Mouse (Mus musculus) cerebellum, adult 9-11 months (tissue): ENCODE data around the gene Fbxo5.

Experiments
- DNase-seq: peaks from one replicate; pipeline ENCODE4 v3.0.0; 2022

The Fbxo5 gene

DNA sequence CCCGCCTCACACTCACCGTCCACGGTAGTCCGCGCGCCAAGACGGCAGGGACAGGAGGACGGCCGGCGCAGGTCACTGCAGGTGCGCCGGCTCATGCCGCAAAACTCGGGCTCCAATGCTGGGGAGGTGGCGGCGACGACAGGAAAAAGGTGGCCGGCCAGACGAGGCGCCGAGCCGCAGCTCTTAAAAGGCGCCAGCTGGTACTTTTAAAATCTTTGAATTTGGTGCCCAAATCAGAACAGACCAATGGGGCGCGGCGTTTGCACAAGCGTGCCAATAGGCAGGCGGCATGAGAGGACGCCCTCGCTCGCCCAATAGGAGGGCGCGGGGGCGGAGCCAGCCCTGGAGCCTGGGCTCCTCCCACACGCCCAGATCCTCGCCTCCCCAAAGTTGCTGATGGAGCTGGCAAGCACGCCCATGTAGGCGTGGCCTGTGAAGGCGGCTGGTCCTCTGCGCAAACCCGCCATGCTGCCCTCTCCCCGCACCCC is at the start of gene Fbxo5:
TSS of gene Fbxo5 (minus strand) at position 358 of the 488 bp plus-strand sequence.
- peak; percentile 99 for DNase-seq

DNA sequence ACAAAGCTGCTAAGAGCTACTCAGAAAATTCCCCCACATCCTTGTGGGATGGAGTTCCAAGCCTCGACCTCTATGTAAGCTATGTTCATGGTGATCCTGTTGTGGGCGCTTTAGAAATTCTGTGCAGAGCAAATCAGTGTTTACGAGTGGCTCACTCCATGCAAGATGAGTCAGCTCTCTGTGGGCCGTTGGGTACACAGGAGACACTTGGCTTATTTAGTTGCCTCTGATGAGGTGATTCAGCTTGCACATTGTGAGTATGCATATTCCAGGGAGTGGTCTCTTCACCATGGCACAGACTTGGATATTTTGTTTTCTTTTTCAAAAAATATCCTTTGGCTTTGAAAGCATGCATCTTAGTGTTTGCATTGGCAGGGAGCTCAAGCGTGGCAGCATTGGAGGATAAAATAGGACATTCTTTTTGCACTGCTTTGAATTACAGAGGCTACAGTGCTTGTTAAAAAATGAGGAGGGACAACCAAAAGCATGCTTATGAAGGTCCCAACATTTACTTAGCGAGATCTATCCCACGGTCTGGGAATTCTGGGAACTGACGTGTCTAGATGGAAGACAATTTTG is 48.0 kb upstream of the Fbxo5 start:
- no peak for DNase-seq

GRCm38 (mm10) chr10:5846939-5847338 is 41.5 kb upstream of the Fbxo5 start:
- no peak for DNase-seq

GRCm38 (mm10) chr10:5841369-5841768 is 36.0 kb upstream of the Fbxo5 start:
- no peak for DNase-seq

DNA sequence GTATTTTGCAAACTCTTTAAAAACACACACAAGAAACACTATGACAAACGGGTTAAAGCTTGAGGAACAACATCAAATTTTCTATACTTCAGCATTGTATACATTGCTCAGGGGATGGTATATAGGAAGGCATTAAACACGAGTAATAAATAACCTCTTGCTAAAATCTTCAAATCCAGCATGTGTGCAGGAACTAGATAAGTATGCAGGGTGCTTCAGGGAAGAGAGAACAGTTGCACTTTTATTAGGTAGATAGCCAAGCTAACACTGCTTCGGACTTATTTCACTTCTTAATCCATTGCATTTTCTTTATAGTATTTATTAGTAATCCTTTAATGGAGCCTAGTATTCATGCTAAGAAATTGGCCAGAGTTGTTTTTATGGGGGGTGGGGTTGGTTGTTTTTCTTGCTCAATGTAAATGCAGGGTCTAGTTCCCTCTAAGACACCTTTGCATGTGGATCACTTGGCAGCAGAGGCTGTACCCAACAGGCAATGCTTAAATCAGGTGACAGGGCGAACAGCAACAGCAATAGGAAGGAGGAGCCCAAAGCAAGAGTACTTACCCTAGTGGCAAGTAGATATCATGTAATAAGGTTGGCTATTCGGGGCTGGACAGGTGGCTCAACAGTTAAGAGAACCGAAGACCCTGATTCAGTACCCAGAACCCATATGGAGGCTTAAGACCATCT is 21.1 kb upstream of the Fbxo5 start:
- DNase-seq, result no peak

DNA sequence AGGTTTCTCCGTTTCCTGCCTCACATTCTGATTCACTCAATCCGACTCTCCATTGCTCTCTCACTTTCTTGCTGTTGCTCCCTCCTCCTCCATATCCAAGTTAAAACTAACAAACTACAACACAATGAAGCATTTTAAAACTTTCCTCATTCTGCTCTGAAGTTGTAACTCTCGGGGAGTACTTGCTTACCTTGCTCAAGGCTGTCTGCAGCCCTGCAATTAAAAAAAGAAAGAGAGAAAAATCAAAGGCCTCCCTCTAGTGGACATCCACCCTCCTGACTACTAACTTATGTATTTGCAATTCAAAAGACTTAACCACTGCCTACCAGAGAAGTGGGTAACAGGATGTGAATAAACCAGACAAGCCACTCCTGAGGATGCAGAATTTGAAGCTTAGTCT is 19.4 kb upstream of the Fbxo5 start:
- DNase-seq, result peak; percentile 53

DNA sequence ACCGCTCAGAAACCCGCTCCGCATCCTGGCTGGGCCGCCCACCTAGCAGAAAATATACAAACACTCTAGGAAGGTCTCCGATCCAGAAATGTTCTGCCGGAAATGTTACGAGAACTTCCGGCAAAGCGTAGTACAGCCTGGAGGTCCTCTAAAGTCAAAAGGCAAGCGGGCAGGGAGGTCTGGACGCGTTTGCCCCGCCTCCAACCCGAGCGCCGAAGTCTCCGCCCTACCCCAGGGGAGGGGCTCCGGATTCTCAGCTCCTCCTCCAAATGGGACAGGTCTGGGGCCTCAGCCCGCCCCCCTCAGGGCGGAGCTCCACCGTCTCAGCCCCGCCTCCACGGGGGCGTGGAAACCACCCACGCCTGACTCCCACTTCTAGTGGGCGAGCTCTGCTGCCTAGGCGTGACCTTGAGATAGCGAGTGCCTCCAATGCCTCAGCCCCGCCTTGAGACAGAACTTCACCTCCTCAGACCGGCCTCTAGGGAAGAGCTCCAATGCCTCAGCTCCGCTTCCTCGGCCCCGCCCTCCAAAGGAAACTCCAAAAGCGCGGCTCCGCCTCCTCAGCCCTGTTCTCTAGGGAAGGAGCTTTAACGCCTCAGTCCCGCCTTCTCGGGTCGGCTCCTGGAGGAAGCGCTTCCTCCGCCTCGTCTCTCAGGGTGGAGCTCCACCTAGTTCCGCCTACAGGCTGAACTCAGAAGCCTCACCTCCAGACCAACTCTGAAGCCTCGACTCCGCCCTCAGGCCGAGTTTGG is 18.5 kb upstream of the Fbxo5 start, which contains the start of gene Mtrf1l:
TSS of gene Mtrf1l (minus strand) at position 171 of the 752 bp plus-strand sequence.
- DNase-seq, result peak; percentile 97

- peak; percentile 67 for DNase-seq
Measured at GRCm38 (mm10) chr10:5823291-5823739, 17.9 kb upstream of the Fbxo5 start.

GRCm38 (mm10) chr10:5818772-5819171 is 13.4 kb upstream of the Fbxo5 start:
- DNase-seq, result no peak

DNA sequence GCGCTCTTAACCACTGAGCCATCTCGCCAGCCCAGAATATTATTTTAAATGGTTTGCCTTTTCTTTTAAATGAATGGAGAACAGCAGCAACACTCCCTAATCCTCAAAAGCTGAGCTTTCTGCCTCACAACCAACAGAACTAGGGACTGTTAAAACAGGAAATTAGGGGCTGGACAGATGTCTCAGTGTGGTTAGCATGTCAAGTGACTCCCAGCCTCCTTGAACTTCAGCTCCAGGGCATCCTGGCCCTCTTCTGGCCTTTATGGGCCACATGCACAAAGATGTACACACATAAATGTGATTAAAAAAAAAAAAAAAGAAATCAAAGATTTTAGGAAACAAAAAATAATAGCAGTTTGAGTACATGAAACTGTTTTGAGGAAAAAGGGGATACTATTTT is 10.6 kb upstream of the Fbxo5 start:
- no peak for DNase-seq

DNA sequence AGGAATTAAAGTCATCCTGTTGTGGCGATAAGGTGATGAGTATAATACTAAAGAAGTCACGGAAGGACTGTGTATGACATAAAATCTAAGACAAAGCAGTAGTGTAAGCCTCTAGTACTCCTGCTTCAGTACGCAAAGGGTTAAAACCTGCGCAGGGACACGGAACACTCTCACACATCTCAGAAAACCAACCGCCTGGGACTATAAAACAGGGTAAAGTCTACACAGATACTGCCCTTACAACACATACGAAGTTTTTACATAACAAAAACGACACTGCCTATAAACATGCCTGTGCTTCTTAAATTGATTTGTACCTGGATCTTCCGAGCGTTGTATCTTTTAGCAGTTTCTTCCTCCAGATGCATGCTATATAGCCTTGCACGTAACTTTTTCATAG is 8.3 kb upstream of the Fbxo5 start:
- no peak for DNase-seq

GRCm38 (mm10) chr10:5807683-5808082 is 2.3 kb upstream of the Fbxo5 start:
- no peak for DNase-seq

GRCm38 (mm10) chr10:5806996-5807395 is 1.6 kb upstream of the Fbxo5 start:
- no peak for DNase-seq

DNA sequence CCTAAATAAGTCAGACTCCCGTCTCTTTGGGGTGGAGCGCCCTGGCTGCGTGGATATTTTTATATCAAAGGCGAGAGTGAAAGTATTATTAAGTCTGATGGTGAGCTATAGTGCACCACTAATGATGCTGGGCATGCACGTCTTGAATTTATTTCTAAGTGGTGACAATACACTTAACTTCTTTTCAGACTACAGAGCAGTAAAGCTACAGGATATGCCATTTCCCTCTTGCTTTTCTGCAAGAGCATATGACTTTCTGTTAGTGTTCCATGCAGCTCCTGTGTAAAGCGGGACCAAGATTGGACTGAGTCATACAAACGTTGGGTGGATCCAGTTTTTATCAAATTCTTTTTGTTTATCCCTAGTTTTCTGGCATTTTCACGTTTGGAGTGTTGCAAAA is 1.0 kb upstream of the Fbxo5 start:
- peak; percentile 28 for DNase-seq

GRCm38 (mm10) chr10:5805731-5806307 is 419 bp upstream of the Fbxo5 start:
- peak; percentile 98 for DNase-seq

DNA sequence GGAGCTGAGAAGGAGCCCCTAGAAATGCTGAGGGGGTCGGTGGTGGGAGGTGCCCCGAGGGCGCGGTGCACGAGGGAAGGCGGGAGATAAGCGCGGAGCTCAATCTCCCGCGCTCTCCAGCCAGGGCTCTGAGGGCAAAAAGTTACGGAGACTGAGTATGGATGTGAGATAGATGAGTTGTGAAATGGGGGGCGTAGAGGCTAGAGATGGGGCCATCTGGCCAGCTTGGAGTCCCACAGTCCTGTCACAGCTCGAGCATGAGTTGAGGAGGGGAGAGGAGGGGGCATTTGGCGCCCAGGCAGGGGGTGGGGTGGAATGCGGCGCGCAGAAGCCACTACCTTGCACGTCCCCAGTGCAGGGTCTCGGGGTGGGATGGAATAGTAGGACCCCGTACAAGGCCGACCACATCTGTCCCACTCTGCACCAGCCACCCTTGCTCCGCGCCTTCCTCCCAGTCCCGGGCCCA is 676 bp downstream of the Fbxo5 start:
- DNase-seq, result no peak

GRCm38 (mm10) chr10:5803739-5804138 is 1.7 kb downstream of the Fbxo5 start:
- no peak for DNase-seq

DNA sequence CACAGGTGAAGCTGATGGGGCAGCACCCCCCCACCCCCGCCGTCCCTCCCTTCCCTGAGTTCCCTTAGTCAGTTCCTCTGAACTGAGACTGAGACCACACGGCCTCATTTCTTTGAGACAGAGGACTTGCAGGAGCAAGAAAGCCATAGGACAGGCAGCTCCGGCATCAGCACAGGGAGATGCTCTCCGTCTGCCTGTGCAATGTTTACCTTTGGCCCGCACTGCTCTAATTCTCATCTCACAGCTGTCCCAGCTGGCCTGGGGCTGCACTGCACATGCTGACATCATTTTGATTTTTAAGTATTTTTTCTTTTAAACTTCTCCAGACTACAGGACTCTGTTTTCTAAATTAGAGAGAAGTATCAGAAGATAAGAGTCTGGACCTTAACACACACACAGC is 2.5 kb downstream of the Fbxo5 start:
- DNase-seq, result no peak

DNA sequence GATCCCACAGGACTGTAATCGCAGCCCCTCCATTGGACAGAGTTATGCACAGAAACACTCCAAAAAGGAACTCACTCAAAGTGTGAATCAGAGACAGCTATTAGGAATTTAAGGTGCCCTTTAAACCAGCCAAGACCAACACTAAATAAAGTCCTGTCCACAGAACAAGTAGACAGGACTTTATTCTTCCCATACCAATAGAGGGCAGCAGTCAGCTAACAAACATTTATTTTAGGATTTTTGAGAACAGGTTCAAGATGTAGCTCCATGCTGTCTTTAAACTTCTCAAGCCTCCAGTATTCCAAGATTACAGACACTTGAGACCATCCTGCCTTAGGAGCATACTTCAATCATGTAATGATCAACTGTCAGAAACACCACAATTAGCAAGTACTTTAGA is 4.9 kb downstream of the Fbxo5 start:
- no peak for DNase-seq

GRCm38 (mm10) chr10:5798069-5798468 is 7.3 kb downstream of the Fbxo5 start:
- no peak for DNase-seq

DNA sequence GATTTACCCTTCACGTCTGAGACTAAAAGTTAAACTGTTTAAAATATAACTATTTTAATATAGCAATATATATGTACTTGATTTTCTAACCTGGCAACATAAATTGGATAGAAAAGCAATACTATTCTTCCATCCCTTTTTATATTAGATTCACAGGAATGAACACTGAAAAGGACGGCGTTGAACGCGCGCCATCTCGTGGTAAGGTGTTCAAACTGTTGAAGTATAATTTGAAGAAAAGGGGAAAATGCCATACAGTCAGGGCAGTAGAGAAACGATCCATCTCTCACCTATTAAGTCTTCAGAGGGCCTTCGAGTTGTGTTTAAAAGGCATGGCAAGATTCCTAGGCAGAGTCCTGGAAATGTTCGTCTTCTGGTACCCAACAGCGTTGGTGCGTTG is 14.7 kb downstream of the Fbxo5 start:
- DNase-seq, result no peak

- no peak for DNase-seq
Measured at GRCm38 (mm10) chr10:5786923-5787322, 18.5 kb downstream of the Fbxo5 start.
